Mouse (Mus musculus) midbrain, embryonic 15.5 days (tissue): ENCODE results near the gene Mdk. TPM values are rescaled to one million over a fixed set of nuclear protein-coding genes. Genes with fewer than 3 reads are reported as not detected.

Source experiments
- ATAC-seq: fragments of 200-750 bp; cut with Nextera tagmentation; replicated peaks from 2 replicates; pipeline ENCODE4 v1.8.0; 2017; ENCODE audit warnings: moderate TSS enrichment
- H3K27ac ChIP-seq: fragments of 300-500 bp; sonication (generic); 2 replicates; pipeline ENCODE4 v1.5.1; 2015; ENCODE audit warnings: mild to moderate bottlenecking, inconsistent platforms
- H3K27me3 ChIP-seq: fragments of 300-500 bp; sonication (generic); replicated peaks from 2 replicates; pipeline ENCODE4 v1.6.1; 2015; ENCODE audit warnings: inconsistent platforms
- H3K36me3 ChIP-seq: fragments of 300-500 bp; sonication (generic); replicated peaks from 2 replicates; pipeline ENCODE4 v1.6.1; 2015; ENCODE audit warnings: inconsistent platforms
- H3K4me1 ChIP-seq: fragments of 300-500 bp; sonication (generic); 2 replicates; pipeline ENCODE4 v1.6.1; 2015; ENCODE audit warnings: inconsistent platforms
- H3K4me2 ChIP-seq: fragments of 300-500 bp; sonication (generic); 2 replicates; pipeline ENCODE4 v1.6.1; 2015; ENCODE audit warnings: inconsistent platforms, mild to moderate bottlenecking, moderate library complexity
- H3K4me3 ChIP-seq: fragments of 300-500 bp; sonication (generic); 2 replicates; pipeline ENCODE4 v1.5.1; 2015; ENCODE audit warnings: mild to moderate bottlenecking, inconsistent platforms
- H3K9ac ChIP-seq: fragments of 300-500 bp; sonication (generic); 2 replicates; pipeline ENCODE4 v1.6.1; 2015; ENCODE audit warnings: mild to moderate bottlenecking, inconsistent platforms
- H3K9me3 ChIP-seq: fragments of 300-500 bp; sonication (generic); 2 replicates; pipeline ENCODE4 v1.6.1; 2016; ENCODE audit warnings: inconsistent platforms
- WGBS: fragments of 180-500 bp; shearing (Covaris S2); methylation state at CpG from one replicate; pipeline ENCODE4 v1.1.7; 2015; ENCODE audit warnings: mixed read lengths; 5-methylcytosine and 5-hydroxymethylcytosine counted together
- microRNA-seq: library from miRNA; unstranded; fragments of <30 nt; microRNA quantifications from one replicate; pipeline ENCODE4, GENCODE M21; 2016
- polyA plus RNA-seq: library from polyadenylated mRNA; unstranded; fragments of >200 nt; fragmentation: Nextera tagmentation; extraction: Ambion mirVana; gene quantifications from 2 replicates; pipeline ENCODE4 v1.2.1, GENCODE M21; 2015

Mdk gene
- polyA plus RNA-seq, 1 experiment from 2014 or later, result 132 TPM

DNA sequence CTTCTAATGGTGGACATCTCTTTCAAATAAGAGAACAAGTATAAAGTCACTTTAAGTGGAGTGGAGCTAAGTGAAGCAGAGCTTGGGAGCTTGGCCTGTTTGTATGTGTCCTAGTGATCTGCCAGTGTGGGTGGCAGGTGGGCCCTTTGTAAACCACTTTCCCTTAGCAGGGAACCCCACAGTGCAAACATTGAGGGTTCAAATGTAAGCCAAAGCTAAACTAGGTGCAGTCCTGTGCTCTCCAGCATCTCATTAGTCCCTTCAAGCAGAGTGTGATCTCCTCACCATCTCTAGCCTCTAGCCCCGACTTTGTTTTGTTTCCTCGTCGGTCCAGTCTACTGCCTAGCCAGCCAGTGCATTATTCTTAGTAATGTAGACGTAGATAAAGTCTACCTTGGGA is 47.5 kb downstream of the Mdk start:
- Histone ChIP-seq H3K4me1 (no peaks in the 10 kb centered on the region), H3K27ac (no peak overlapping the region), H3K36me3 (peaks cover 7% of the 10 kb centered on the region; the same call in 1 of the 2 replicates), H3K27me3 (no peaks in the 10 kb centered on the region), H3K9me3 (no peaks in the 10 kb centered on the region), H3K4me2 (no peak overlapping the region), H3K9ac (no peak overlapping the region), H3K4me3 (no peak overlapping the region)
- ATAC-seq, result no peak
- WGBS, result 76% methylated on average over 4 of the region's 4 CpGs

DNA sequence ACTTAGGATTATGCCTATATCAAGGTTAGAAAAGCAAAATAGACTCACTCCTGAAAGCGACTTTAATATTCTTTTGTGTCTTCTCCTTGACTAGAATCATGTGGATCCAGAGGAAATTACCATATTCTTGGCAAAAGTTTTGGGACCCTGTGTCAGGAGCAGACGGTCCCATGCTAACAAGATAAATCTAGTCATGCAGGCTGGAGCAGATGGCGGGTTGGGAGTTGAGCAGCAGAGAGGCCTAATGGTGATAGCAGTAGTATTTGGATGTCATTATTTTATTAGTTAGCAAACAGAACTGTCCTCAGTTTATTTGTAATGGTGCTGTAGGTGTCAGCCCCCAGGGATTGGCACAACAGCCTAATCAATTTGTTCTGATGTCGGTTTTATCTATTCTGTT is 48.1 kb downstream of the Mdk start:
- H3K9ac ChIP-seq, result no peak overlapping the region
- no peaks in the 10 kb centered on the region for H3K4me1 ChIP-seq
- H3K4me2 ChIP-seq, result no peak overlapping the region
- no peaks in the 10 kb centered on the region for H3K27me3 ChIP-seq
- WGBS, result 87% methylated on average over 4 of the region's 4 CpGs
- H3K4me3 ChIP-seq, result no peak overlapping the region
- no peak overlapping the region for H3K27ac ChIP-seq
- H3K9me3 ChIP-seq, result no peaks in the 10 kb centered on the region
- no peak for ATAC-seq
- H3K36me3 ChIP-seq, result peaks cover 7% of the 10 kb centered on the region; the same call in 1 of the 2 replicates

Small RNA genes lying within 50 kb of the gene (microRNA-seq; reads per million reads assigned to microRNA genes)
- gene Mir6999, result not detected

Other genes with a start within 250 kb of the Mdk start
- gene Atg13, start 221.7 kb downstream of the Mdk start, polyA plus RNA-seq, result 41.1 and 41.6 TPM in 2 replicates
- gene Harbi1, start 221.4 kb downstream of the Mdk start, polyA plus RNA-seq, result 19.1 and 20.9 TPM in 2 replicates
- gene Ambra1, start 202.2 kb downstream of the Mdk start, polyA plus RNA-seq, result 29.8 and 30.3 TPM in 2 replicates
- gene Chrm4, start 5.0 kb downstream of the Mdk start, polyA plus RNA-seq, result 0.57 and 0.66 TPM in 2 replicates
- gene Gm9821, start 13.4 kb upstream of the Mdk start, polyA plus RNA-seq, result 0.20 and 0.31 TPM in 2 replicates
- 32.2 and 36.1 TPM in 2 replicates for gene Dgkz, start 43.6 kb upstream of the Mdk start, polyA plus RNA-seq
- gene Creb3l1, start 92.2 kb upstream of the Mdk start, polyA plus RNA-seq, result 1.6 TPM in 2 replicates
- gene Phf21a, start 160.8 kb upstream of the Mdk start, polyA plus RNA-seq, result 37.2 and 40.4 TPM in 2 replicates